Mouse (Mus musculus) right cerebral cortex, postnatal 36 days (tissue): ENCODE data around the gene Dis3l.
"Not testable (repeated sequence)": the region's sequence is repeated elsewhere in the genome, so short reads cannot be mapped to it uniquely, and the experiment has no call there.

Experiments used
- DNase-seq, 2 experiments: peaks; one replicate each; pipeline ENCODE4 v3.0.0; 2022; ENCODE audit warnings: low spot score in 2 of 2, mixed read lengths in 1 of 2

The Dis3l gene

DNA sequence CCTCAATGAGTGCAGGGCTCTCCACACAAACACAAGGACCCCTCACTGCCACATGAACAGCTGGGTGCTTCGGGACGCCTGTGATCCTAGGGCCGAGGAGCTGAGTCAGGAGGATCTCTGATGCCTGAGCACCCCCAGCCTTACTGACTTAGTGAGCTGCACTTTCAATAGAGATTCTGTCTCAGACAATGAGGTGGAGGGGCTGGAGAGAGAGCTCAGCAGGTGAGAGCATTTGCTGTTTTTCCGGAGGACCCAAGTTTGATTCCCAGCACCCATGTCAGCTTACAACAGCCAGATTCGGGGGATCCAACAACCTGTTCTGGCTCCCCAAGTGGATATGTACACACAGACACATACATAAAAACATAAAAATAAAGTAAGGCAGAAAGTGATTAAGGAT lies 24.1 kb downstream of the Dis3l start:
- no peak for DNase-seq

- no peak for DNase-seq
Observed at GRCm38 (mm10) chr9:64314696-64315095, 26.4 kb downstream of the Dis3l start.

DNA sequence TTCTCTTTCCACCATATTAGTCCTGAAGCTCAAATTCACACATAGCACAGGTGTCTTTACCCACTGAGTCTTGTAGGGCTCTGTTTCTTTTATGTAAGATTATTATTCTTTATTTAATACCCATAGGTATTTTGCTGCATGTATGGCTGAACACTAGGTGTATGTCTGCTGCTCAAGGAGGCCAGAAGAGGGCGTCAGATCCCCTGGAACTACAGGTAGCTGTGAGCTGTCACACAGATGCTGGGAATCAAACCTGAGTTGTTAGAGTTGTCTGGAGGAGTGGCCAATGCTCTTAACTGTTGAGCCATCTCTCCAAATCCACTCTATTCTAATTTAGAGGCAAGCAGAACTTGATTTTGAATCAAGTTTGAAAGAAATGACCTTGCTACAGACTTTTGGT lies 29.0 kb downstream of the Dis3l start:
- DNase-seq, result no peak

GRCm38 (mm10) chr9:64310996-64311785 lies 29.9 kb downstream of the Dis3l start:
- no peak for DNase-seq

DNA sequence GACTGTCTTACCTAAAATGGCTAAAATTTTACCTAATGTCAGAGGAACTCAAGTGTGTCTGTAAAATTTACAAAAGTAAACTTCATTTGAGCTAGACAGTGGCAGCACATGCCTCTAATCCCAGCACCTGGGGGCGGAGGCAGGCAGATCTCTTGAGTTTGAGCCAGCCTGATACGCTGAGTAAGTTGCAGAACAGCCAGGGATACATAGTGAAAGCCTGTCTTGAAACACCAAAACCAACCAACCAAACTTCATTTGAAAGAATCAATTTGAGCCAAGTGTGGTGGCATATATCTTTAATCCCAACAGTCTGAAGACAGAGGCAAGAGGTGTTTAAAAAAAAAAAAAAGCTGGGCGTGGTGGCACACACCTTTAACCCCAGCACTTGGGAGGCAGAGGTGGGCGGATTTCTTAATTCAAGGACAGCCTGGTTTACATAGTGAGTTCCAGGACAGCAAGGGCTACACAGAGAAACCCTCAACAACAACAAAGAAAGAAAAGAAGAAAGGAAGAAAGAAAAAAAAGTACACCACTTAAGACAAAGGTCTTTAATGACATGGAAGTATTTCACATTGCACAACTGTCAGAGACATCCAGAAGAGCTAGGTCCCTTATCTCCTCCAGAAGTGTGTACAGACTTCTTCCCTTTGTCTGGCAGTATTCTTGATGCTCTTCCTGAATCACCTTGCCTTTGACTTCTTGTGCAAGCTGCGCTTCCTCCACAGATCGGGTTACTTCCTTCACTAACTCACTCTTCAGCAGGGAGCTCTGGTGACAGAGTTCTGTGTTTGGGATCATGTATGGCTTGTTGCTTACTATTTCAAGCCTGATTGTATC lies 34.4 kb downstream of the Dis3l start:
- no peak for DNase-seq

GRCm38 (mm10) chr9:64303086-64303485 lies 38.0 kb downstream of the Dis3l start:
- not testable (repeated sequence) for DNase-seq

DNA sequence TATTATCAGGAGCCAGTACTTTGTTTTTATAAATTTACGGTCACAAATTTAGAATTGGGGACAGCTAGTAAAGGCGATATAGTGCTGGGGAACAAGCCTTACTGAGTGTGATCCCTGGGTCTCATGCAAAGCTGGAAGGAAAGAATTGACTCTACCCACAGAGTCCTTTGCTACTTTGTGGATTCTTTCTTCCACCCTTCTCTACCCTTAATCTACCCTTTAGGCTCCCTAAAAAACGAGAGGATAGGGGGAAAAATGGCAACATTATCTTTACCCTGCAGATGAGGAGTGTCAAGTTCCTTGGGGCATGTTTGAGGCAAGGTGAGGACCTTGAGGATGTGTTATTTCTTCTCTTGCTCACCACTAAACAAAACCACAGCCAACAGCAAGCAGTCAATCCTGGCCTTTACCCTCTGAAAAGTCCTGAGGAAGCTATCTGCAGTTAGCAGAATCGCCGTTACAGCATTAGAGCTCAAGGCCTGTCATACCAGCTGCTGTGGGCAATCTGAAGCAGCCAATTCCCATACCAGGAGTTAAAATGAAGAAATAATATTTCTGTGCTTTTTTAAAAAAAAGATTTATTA lies 58.6 kb downstream of the Dis3l start:
- no peak for DNase-seq

DNA sequence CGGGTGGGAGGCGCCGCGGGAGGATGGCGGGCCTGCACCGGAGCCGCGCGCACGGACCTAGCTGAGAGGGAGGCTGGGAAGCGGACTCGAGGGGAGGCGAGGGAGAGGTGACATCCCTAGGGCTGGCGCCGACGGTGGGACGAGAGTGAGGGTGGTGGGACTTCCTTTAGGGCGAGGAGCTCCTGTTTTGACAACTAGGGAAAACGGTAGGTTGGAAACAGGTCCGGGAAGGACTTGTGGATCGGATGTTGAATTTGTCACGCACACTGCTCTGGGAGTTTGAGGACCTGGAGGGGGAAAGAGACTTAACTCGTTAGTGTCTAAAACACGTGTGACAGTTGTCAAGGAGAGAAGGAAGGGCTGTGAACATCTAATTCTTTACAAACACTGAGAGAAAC lies 59.3 kb downstream of the Dis3l start:
- no peak for DNase-seq

DNA sequence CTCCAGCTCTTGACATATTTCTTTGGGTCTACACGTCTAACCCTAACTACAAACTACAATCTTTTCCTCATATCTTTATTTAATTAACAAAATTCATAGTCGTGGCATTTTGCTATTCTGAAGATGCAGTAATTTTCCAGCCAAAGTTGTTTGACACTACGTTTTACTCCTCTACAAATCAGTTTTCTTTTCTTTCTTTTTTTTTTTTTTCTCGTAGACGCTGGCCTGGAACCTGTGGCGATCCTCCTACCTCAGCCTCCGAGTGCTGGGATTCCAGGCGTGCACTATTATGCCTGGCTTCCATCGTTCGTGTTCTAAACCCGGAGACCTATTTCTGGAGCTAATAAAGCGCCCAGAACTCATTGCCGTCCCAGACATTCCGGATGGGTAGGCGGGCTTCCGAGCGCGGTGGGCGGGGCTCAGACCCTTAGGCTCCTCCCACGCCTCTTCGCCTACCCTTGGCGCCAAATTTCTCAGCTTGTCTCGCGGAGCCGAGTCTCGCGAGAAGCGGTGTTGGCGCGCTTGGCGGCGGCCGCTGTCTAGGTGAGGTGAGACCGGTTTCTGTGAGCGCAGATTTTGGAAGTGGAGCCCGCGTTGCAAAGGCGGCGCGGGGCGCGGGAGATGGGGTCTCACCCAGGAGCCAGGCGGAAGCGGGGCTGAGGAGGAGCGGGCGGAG lies 59.8 kb downstream of the Dis3l start, which contains the start of gene Tipin:
Tipin (plus strand) TSS at position 477 of the 676 bp plus-strand sequence.
- peak; percentile 88 for DNase-seq

- DNase-seq, result no peak
Observed at GRCm38 (mm10) chr9:64278665-64279310, 62.3 kb downstream of the Dis3l start.

DNA sequence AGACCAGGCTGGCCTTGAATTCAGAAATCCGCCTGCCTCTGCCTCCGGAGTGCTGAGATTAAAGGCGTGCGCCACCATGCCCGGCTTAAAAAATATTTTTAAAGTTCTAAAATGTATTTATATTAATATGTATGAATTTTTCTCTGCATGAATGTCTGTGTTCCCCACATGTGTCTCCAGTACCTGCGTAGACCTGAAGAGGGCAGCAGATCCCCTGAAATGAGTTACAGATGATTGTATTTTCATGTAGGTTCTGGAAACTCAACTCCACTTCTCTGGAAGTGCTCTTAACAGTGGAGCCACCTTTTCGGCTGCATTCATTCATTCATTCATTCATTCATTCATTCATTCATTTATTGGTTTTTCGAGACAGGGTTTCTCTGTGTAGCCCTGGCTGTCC lies 63.4 kb downstream of the Dis3l start:
- peak in 1 of 2 experiments; percentile 27 for DNase-seq

GRCm38 (mm10) chr9:64274919-64275318 lies 66.2 kb downstream of the Dis3l start:
- no peak for DNase-seq

DNA sequence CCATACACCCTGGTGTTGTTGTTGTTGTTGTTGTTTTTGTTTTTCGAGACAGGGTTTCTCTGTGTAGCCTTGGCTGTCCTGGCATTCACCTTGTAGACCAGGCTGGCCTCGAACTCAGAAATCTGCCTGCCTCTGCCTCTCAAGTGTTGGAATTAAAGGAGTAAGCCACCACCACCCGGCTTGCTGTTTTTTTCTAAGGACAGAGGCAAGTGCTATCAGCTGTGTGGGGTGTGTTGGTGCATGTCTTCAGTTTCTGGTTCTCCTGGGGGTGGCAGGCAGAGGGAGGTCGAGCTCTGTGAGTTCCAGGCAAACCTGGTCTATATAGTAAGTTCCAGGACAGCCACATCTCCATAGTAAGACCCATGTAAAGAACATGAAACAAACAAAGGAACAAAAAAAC lies 66.8 kb downstream of the Dis3l start:
- no peak for DNase-seq

GRCm38 (mm10) chr9:64273757-64274156 lies 67.3 kb downstream of the Dis3l start:
- peak in 1 of 2 experiments; percentile 30 for DNase-seq

GRCm38 (mm10) chr9:64272611-64273010 lies 68.5 kb downstream of the Dis3l start:
- peak; percentile 27 to 49 for DNase-seq

- no peak for DNase-seq
Observed at GRCm38 (mm10) chr9:64271249-64271648, 69.8 kb downstream of the Dis3l start.

DNA sequence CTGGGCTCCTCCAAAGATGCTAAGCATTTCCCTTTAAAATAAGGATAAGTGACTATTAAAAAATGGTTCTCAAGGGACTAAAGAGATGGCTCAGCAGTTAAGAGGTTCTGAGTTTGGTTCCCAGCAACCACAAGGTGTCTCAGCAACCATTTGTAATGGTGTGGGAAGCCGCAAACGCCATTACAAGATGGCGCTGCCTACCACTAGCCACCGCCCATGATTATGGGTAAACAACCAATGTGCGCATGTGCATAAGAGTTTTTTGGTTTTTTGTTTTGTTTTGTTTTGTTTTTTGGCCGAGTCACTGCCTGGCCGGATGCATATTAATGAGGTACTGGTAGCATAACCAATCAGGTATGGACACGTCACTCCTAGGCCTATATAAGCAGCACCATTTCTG lies 72.3 kb downstream of the Dis3l start:
- not testable (repeated sequence) for DNase-seq

DNA sequence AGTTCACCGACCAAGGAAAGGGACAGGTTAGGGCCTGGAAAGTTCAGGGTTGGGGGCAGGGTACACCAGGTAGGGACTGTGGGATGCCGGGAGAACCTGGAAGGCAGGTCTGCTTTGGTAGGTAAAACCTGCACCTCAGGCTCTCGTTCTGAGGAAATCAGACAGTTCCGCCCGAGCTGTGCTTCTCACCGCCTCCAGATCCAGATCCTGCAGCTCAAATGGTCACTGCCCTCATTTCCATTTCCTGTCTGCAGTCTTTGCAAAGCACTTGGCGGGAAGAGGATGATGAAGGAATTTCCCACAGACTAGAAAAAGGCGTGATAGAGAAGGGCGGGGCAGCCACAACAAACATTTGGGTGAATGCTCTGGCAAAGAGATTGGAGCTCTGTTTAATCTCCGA lies 72.9 kb downstream of the Dis3l start:
- DNase-seq, result no peak

DNA sequence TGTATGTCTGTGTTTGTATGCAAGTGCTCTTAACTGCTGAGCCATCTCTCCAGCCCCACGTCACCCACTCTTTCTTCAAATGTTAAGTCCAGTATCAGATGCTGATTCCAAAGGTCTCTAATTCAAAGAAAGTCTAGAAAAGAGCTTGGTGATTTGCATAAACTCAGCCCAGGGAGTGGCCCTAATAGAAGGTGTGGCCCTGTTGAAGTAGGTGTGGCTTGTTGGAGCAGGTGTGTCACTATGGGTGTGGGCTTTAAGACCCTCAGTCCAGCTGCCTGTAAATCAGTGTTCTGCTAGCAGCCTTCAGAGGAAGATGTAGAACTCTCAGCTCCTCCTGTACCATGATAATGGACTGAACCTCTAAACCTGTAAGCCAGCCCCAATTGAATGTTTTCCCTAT lies 73.9 kb downstream of the Dis3l start:
- no peak for DNase-seq

- peak; percentile 8 to 25 for DNase-seq
Observed at GRCm38 (mm10) chr9:64264813-64265212, 76.3 kb downstream of the Dis3l start.

- no peak for DNase-seq
Observed at GRCm38 (mm10) chr9:64261023-64261422, 80.1 kb downstream of the Dis3l start.
